Mouse (Mus musculus): ENCODE data around the gene Cd5.
A peak's percentile ranks its signal among the peaks of the same experiment; 100 is the strongest.

Gene Cd5

GRCm38 (mm10) chr19:10723649-10724048 lies 15.2 kb downstream of the Cd5 start:
- no peak for DNase-seq

- no peak for DNase-seq
Measured at GRCm38 (mm10) chr19:10723084-10723483, 15.7 kb downstream of the Cd5 start.

GRCm38 (mm10) chr19:10721064-10721463 lies 17.7 kb downstream of the Cd5 start:
- DNase-seq = no peak

- DNase-seq = no peak
Measured at GRCm38 (mm10) chr19:10720524-10720923, 18.3 kb downstream of the Cd5 start.

- no peak for DNase-seq
Measured at GRCm38 (mm10) chr19:10719751-10720150, 19.1 kb downstream of the Cd5 start.

- no peak for DNase-seq
Measured at GRCm38 (mm10) chr19:10718251-10718775, 20.5 kb downstream of the Cd5 start.

GRCm38 (mm10) chr19:10715476-10715875 lies 23.3 kb downstream of the Cd5 start:
- no peak for DNase-seq

GRCm38 (mm10) chr19:10714682-10715475 lies 23.9 kb downstream of the Cd5 start:
- peak; percentile 65 for DNase-seq

GRCm38 (mm10) chr19:10714168-10714567 lies 24.6 kb downstream of the Cd5 start:
- DNase-seq = no peak

- DNase-seq = no peak
Measured at GRCm38 (mm10) chr19:10713551-10713950, 25.3 kb downstream of the Cd5 start.

- DNase-seq = no peak
Measured at GRCm38 (mm10) chr19:10712646-10713045, 26.2 kb downstream of the Cd5 start.

GRCm38 (mm10) chr19:10712194-10712593 lies 26.6 kb downstream of the Cd5 start:
- no peak for DNase-seq

GRCm38 (mm10) chr19:10710751-10711150 lies 28.1 kb downstream of the Cd5 start:
- no peak for DNase-seq

- DNase-seq = peak; percentile 75
Measured at GRCm38 (mm10) chr19:10710088-10710511, 28.7 kb downstream of the Cd5 start.

GRCm38 (mm10) chr19:10709360-10710087 lies 29.3 kb downstream of the Cd5 start:
- DNase-seq = peak; percentile 98

- no peak for DNase-seq
Measured at GRCm38 (mm10) chr19:10708900-10709299, 29.9 kb downstream of the Cd5 start.

GRCm38 (mm10) chr19:10707881-10708280 lies 30.9 kb downstream of the Cd5 start:
- no peak for DNase-seq

GRCm38 (mm10) chr19:10707087-10707875 lies 31.5 kb downstream of the Cd5 start:
- DNase-seq = no peak

- no peak for DNase-seq
Measured at GRCm38 (mm10) chr19:10703470-10703869, 35.3 kb downstream of the Cd5 start.

GRCm38 (mm10) chr19:10702125-10702524 lies 36.7 kb downstream of the Cd5 start:
- no peak for DNase-seq

GRCm38 (mm10) chr19:10701013-10701726 lies 37.6 kb downstream of the Cd5 start:
- DNase-seq = no peak

- DNase-seq = no peak
Measured at GRCm38 (mm10) chr19:10699851-10700250, 39.0 kb downstream of the Cd5 start.

Data from kidney, adult 9 months (tissue).